Mouse (Mus musculus) forelimb bud, embryonic 11.5 days (tissue): Measurements from ENCODE around the gene Arhgef18.

Experiments used
- DNase-seq: peaks from one replicate; pipeline ENCODE4 v3.0.0-alpha.2; 2012; ENCODE audit warnings: low read depth, low spot score

Arhgef18 gene

DNA sequence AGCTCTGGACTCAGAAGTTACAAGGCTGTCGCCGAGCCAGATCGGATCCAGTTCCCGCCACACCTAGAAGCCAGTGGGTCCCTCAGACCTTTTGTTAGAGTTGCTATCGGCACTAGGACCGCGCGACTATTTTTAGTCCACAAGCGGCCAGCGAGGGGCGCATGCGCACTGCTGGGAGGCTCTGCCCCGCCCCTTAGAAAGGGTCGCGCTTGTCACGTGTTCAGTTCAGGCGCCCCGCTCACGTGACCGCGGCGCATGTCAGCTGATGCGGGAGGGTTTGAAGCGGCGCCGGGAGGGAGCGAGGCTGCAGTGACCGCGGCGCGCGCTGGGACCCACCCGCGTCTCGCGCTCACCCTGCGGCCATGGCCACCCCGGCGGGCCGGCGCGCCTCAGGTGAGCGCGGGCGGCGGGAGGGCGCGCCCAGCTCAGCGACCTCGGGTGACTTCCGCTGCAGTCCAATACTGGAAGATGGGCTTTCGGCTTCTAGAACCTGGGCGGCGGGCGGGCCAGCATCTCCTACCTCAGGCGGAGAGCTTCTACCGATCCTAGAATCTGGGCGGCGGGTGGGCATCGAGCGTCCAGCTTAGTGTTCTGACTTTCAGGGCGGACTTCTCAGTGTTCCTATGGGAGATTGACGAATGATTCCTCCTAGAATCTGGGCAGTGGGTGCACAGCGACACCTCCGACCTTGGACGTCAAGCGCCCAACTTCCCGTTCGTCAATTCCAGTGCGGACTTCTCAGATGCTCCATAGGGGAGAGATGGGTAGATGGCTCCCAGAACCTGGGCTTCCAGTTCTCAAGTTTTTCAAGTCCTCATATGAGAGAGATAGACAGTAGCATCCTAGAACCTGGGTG lies 107.7 kb downstream of the Arhgef18 start, which contains the start of gene Mcoln1:
TSS of gene Mcoln1 (plus strand) at position 223 of the 856 bp plus-strand sequence.
- peak; percentile 98 for DNase-seq

- no peak for DNase-seq
These were observed 109.4 kb downstream of the Arhgef18 start for GRCm38 (mm10) chr8:3502217-3502616.
